Mouse (Mus musculus) A20 (cell line): ENCODE results near the gene Kcnj3.
"Not testable (repeated sequence)": the region's sequence is repeated elsewhere in the genome, so short reads cannot be mapped to it uniquely, and the experiment has no call there.

Source experiments
- DNase-seq: peaks from one replicate; pipeline ENCODE4 v3.0.0-alpha.2; 2011; ENCODE audit warnings: low read depth, low spot score

Kcnj3 gene

GRCm38 (mm10) chr2:55435721-55436260 lies at the start of gene Kcnj3:
Gene Kcnj3 (plus strand): TSS chr2:55435970.
- no peak for DNase-seq

- DNase-seq = no peak
Measured at GRCm38 (mm10) chr2:55390330-55390989, 45.3 kb upstream of the Kcnj3 start.

DNA sequence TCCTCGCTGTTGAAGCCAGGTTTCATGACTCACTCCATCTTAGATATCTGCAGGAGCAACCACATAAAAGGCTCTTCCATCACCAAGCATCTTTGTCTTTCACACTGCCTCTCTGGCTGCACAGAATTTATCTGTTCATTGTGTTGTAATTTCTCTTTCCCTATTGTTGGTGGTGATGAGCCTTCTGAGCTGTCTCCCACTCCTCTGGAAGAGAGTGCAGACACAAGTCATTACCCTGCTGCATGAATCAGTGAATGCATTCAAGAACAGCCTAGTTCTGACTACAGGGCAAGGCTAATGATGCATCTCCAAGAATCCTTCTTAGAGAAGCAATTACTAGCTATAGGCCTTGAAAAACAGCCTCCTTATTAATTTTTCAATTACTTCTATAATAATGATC lies 30.5 kb upstream of the Kcnj3 start:
- DNase-seq = no peak

GRCm38 (mm10) chr2:55427633-55428032 lies 8.1 kb upstream of the Kcnj3 start:
- DNase-seq = no peak

GRCm38 (mm10) chr2:55432104-55432503 lies 3.7 kb upstream of the Kcnj3 start:
- no peak for DNase-seq

DNA sequence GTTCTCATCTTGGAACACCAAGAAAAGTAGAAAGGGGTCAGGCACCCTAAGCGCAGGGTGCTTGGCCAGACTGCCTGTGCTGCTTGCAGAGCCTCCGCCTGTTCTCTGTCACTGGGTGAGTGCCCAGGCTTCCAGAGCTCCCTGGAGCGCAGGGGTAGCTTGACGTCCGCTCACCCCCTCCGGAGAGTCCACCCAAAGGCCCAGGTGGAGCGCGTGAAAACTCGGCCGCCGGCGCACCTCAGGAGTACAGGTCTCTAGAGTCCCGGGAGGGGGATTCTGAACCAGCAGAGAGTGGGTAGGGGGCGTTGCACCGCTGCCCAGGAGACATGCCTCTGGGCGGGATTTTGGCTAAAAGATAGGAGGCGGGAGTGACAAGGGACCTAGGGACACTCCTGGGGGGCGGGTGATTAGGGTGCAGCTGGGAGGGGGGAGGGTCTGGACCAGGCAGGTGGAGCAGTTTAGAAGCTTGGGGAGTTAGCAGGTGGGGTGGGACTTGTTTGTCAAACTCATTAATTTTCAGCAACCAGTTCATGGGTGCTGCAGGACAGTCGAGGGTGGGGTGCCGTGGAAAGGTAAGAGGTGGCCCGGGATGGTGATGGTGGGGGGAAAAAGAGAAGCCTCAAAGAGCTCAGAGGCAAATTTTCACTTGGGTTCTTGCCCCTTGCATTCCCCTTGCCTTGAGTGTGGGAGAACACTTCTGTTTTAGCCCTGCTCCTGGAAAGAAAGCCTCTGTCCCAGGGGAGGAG lies 664 bp downstream of the Kcnj3 start:
- DNase-seq = no peak

DNA sequence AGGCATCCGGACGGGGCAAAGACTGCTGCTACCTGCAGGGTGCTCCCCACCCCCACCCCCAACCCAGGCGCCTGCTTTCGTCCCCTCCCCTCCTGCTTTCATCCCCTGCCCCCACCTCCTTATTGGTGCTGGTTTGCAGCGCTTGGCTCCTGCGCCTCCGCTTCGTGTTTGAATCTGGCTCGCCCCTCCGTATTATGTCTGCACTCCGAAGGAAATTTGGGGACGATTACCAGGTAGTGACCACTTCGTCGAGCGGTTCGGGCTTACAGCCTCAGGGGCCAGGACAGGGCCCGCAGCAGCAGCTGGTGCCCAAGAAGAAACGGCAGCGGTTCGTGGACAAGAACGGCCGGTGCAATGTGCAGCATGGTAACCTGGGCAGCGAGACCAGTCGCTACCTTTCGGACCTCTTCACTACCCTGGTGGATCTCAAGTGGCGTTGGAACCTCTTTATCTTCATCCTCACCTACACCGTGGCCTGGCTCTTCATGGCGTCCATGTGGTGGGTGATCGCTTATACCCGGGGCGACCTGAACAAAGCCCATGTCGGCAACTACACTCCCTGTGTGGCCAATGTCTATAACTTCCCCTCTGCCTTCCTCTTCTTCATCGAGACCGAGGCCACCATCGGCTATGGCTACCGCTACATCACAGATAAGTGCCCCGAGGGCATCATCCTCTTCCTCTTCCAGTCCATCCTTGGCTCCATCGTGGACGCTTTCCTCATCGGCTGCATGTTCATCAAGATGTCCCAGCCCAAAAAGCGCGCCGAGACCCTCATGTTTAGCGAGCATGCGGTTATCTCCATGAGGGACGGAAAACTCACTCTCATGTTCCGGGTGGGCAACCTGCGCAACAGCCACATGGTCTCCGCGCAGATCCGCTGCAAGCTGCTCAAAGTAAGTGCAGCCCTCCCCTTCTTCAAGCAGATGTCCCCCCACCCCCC lies 1.5 kb downstream of the Kcnj3 start:
- no peak for DNase-seq

DNA sequence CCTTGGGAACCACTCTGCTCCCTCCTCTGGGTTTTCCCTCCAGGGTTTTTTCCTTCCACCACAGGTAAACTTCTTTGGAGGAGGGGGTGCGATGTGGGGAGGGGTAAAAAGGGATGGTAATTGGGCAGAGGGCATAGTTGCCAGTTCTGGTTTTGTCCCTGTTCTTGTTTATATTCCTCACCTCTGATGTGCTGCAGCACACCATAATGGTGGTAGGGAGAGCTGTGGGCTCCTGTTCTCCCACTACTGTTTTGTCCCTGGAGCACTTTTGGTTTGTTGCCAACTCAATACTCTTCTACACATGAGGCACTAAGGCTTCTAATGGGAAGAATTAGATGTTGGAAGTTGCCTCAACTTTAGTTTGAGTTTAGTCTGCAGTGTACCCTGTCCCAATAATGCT lies 2.2 kb downstream of the Kcnj3 start:
- no peak for DNase-seq

- DNase-seq = no peak
Measured at GRCm38 (mm10) chr2:55439211-55439610, 3.4 kb downstream of the Kcnj3 start.

DNA sequence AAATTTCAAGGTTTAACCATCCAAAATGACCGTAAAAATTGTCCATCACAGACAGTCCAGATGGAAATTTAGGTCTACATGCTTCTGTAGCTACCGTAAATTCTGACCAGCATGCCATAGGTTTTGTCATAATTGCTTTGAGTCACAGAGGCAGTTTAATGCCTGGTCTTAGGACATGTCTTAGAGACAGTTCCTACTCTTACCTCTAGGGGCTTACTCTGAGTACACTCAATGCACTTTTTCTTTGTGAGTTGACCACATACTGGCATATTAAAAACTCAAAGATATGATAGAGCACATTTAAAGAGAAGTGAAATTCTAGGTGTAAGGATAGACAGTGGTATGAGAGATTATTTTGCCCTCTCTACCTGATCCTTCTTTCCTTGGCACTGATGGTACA lies 6.2 kb downstream of the Kcnj3 start:
- peak; percentile 25 for DNase-seq

DNA sequence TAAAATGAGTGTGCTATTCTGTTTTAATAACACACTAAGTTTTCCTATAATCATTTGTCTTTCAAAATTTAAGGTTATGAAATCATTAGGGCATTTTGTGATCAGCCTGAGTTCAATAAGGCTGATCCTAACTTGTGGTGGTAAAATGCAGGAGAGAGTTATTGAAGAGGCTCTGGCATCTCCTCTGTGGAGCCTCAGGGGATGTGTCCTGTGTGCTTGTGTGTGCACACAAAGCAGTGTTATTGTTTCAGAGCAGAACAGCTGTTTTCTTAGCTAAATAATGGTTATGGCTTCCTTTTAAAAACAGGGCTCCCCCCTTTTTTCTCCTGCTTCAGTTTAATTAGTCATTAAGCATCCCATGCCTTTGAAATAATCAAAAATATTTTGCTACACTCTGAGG lies 11.5 kb downstream of the Kcnj3 start:
- DNase-seq = no peak

DNA sequence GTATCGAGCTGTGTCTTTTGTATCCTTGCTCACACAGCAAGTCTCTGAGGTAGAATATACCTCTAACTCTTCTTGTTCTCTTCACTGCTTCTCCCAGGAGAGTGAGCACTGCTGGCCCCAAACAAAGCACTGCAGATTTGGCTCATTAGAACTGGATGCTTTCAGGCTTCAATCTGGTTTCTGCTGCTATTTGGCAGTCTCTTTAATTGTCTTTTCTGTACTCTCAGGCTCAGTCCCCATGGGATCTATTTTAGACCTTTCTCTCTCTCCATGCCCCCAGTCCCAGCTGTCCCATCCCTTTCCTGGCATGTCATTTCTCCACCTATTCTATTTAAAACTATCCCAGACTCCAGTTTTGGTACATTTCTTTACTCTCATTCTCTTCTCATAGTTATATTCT lies 15.0 kb downstream of the Kcnj3 start:
- DNase-seq = no peak

- DNase-seq = no peak
Measured at GRCm38 (mm10) chr2:55459195-55459594, 23.4 kb downstream of the Kcnj3 start.

GRCm38 (mm10) chr2:55469141-55469540 lies 33.4 kb downstream of the Kcnj3 start:
- no peak for DNase-seq

DNA sequence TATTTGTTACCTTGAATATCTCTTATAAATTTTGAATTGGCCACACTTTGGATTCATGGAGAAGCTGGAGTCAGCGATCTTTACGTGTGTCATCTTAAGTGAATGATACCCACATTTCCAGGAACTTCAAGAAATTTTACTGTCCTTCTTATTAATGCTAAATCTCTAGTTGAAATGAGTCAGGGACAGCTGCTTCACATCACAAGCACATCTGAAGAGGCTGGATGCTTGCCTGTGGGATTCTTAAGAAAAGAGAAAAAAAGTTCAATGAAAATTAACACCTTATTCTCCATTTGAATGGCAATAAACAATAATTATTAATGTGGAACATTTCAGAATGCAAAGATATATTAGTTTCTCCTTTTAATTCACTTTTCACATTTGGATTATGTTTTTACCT lies 34.2 kb downstream of the Kcnj3 start:
- no peak for DNase-seq

DNA sequence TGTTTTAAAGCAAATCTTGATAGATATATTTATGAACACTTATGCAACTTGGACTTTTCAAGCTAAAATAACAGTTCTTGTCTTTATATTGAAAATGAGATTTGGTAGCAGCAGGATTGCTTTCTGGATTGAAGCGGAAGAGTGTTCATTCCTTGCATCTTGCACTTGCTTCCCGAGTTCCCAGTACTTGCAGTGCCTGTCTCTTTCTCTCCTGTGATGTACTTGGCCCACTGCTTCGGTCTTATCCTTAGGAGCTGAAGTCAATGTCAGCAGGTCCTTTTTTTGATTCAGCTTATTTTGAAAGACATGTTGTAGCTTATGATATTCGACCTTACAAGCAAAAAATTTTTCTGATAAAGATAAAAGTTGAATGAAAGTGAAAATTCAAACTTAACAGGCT lies 43.7 kb downstream of the Kcnj3 start:
- DNase-seq = no peak

DNA sequence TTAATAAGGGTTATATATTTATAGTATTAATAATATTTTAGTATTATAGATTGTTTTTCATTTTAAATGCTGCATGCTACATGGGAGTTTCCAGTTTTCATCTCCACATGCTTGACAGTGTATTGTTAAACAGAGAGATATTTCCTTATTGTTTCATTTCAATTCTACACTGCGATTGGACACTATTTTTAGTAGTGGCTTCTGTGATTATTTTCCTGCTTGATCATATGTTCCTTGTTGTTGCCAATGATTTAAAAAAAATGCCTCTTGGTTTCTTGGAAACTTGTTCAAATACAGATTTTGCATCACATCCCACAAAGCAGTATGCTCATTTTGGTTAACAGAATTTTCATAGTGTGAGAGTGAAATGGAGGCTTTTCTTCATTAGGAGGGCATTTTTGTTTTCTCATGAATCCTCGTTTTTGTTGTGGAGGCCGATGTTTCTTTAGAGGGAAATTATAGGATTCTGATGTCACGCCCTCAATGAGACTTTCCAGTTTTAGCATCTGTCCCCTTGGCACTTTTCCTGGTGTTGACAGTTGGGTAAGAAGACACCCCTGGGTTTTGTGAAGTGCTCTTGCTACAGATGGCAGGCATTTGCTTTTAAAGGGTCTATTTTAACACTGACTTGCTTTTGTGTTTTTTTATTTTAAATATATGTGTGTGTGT lies 44.3 kb downstream of the Kcnj3 start:
- no peak for DNase-seq

DNA sequence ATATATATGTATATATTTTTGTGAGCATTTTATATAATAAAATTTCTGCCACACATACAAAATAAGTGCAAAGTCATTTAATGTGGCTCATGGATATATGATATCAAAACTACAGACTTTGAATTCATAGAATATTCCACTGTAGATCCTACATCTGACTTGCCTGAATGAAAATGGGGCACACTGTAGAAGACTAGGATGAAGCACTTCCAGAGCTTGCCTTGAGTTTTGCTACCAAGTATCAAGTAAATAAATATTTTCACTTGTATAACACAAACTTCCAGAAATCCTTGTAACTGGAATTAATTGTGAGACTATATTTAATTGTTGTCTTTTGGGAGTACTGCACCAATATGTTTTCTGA lies 44.8 kb downstream of the Kcnj3 start:
- DNase-seq = no peak

GRCm38 (mm10) chr2:55485500-55486129 lies 49.8 kb downstream of the Kcnj3 start:
- not testable (repeated sequence) for DNase-seq

GRCm38 (mm10) chr2:55503390-55504176 lies 67.8 kb downstream of the Kcnj3 start:
- DNase-seq = no peak
